Mouse (Mus musculus): Measurements from ENCODE around the gene Ppp2r3a.

Gene Ppp2r3a

GRCm38 (mm10) chr9:101152872-101153271 lies 98.7 kb downstream of the Ppp2r3a start:
- DNase-seq (ENCODE audit: low spot score) = no peak

DNA sequence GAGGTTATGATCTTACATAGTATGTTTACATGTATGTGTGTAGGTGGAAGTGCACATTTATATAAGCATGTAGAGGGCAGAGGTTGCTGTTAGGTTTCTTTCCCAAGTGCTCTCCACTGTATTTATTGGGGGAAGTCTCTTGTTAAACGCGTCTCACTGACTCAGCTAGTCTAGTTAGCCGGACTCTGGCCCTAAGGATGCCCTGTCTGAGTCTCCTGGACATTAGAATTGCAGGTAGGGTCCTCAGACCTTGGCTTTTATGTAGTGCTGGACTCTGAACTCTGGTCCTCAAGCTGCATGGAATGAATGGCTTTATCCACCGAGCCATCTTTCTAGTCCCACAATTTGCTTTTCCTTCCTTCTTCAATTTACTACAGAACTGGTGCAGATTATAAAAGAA lies 108.0 kb downstream of the Ppp2r3a start:
- DNase-seq (ENCODE audit: low spot score) = peak; percentile 0

DNA sequence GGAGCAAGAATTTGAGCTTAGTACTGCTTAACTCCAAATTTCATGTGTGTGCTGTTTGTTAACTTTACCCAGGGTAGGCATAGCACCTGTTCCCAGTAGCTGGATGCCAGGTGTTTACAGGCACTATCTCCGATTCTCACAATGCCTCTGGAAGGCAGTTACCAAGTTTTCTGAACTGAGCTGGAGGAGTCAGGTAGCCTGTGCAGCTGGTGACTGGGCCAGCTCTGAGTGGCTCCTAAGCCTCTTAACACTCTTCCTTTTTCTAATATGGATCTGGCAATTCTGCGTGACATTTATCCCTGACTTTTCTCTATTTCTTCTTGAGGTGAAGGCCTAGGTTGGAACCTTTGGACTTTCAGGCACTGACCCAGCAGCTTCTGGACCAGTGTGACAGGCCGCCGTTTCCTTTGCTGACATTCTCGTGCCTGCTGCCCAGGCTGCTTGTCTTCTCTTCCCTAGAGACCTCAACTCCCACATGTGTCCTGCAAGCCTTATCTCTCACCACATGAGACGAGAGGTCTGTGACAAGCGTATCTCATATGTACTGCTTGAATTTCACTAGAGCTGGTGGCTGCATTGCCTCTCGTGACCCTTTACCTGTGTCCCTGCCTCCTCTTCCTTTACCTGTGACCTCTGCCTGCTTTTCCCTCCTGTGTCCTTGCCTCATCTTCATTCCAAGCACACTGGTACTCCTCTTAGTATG lies 137.3 kb downstream of the Ppp2r3a start:
- DNase-seq (ENCODE audit: low spot score) = no peak

- DNase-seq (ENCODE audit: low spot score) = no peak
Observed at GRCm38 (mm10) chr9:101113317-101113716, 138.3 kb downstream of the Ppp2r3a start.

DNA sequence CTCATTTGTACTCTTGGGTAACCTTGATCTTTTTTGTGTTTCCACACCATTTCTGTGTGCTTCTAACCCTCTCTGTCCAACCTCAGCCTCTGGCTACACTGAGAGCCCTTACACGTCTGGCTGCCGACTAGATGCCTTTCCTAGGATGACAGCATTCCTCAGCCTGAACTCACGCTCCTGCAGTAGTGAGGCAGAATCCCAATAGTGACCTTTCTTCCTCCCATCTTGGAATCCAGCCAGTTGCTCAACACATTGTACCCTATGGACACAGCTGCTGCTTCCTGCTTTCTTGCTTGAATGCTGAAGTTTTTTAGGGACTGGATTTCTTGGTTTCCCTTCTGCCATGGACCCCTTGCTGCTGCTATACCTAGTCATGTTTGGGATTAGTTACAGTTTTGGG lies 141.6 kb downstream of the Ppp2r3a start:
- no peak for DNase-seq (ENCODE audit: low spot score)

DNA sequence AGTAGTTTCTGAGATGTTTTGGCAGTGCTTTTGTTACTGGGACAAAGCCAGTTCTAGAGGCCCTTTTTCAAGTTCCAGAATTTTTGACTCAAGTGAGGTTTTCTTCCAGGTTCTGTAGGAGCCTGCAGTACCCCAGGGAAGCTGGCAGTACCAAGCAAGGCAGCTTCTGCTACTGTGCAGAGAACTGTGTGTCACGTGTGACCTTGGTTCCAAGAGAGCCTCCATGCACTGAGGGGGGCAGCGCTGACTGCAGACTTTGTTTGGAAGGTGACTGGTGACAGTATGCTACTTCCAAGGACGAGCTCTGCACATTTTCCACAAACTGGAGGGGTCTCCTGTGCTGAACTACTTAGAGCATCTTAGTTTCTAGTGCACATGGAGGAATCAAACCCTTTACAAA lies 144.2 kb downstream of the Ppp2r3a start:
- DNase-seq (ENCODE audit: low spot score) = no peak

- no peak for DNase-seq (ENCODE audit: low spot score)
Observed at GRCm38 (mm10) chr9:101105735-101106134, 145.9 kb downstream of the Ppp2r3a start.

DNA sequence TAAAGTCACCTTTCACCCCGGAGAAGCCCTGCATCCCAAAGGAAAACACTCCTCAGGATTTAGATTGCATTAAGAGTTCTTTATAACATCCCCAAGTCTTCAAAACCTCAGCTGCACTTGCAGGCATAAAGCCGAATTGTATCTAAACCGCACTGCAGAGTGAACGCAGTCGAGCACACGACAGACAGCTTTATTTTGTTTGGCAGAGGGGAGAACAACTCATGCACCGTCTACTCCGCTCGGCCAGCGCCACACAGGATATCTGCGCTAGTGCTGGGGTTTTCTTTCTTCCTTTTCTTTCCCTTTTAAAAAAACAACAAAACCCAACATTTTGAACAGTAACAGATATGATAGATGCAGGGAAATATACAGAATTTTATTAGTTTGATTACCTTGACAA lies 146.7 kb downstream of the Ppp2r3a start:
- no peak for DNase-seq (ENCODE audit: low spot score)

- DNase-seq (ENCODE audit: low spot score) = no peak
Observed at GRCm38 (mm10) chr9:101102288-101102687, 149.3 kb downstream of the Ppp2r3a start.

GRCm38 (mm10) chr9:101101547-101101946 lies 150.0 kb downstream of the Ppp2r3a start:
- no peak for DNase-seq (ENCODE audit: low spot score)

GRCm38 (mm10) chr9:101100163-101100562 lies 151.4 kb downstream of the Ppp2r3a start:
- no peak for DNase-seq (ENCODE audit: low spot score)

DNA sequence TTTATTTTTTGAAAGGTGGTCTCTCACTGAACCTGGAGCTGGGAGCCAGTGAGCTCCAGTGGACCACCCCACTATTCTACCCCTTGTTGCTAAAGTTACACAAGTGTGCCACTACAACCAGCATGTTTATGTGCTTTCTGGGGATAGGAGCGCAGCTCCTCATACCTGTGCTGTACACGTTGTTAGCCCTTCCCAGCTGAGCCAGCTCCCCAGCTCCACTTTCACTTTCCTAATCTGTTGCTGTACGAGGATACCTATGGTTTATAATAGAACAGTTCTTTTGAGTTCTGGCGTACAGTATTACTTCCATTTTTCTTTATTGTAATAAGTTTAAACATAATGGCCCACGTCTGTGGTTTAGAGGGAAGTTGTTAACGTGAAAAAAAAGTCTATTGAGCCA lies 152.2 kb downstream of the Ppp2r3a start:
- DNase-seq (ENCODE audit: low spot score) = no peak

- no peak for DNase-seq (ENCODE audit: low spot score)
Observed at GRCm38 (mm10) chr9:101097542-101097941, 154.1 kb downstream of the Ppp2r3a start.

DNA sequence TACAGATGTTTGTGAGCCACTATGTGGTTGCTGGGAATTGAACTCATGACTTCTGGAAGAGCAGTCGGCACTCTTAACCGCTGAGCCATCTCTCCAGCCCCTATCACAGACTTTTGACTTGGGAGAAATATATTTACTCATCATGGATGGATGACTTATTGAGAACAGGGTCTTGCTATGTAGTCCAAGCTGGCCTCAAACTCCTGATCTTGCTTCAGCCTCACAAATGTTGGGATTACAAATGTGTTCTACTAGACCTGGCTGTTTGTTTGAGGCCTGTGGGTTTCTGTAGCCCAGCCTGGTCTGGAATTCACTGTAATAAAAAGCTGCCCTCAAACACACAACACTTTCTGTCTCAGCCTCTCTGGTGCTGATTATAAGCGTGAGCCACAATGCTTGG lies 155.1 kb downstream of the Ppp2r3a start:
- no peak for DNase-seq (ENCODE audit: low spot score)

- DNase-seq (ENCODE audit: low spot score) = no peak
Observed at GRCm38 (mm10) chr9:101095425-101095824, 156.2 kb downstream of the Ppp2r3a start.

GRCm38 (mm10) chr9:101083728-101084127 lies 167.9 kb downstream of the Ppp2r3a start:
- no peak for DNase-seq (ENCODE audit: low spot score)

DNA sequence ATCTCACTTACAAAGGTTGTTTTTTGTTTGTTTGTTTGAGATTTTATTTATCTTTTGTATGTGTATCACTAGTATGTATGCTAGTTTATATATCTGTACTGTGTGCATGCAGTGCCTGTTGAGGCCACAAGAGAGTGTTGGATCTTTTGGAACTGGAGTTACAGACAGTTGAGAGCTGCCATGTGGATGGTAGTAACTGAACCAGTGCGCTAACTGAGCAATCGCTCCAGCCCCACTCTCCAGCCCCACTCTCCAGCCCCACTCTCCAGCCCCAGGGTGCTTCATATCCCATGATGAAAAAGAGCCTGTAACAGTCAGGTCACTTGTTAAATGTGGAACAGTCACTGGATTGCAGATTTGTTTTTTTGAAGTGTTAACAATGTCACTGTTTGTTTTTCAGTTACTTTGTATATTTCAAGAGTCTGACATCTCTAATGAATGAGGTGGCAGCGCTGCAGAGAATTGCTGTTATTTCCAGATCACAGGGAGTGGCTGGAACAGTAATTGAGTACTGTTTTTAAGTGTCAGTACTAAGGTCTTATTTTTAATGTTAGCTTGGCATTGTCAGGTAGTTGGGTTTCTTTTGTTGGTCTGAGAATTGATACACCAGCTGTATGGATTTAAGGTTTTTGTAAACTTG lies 171.4 kb downstream of the Ppp2r3a start:
- DNase-seq (ENCODE audit: low spot score) = no peak

- DNase-seq (ENCODE audit: low spot score) = no peak
Observed at GRCm38 (mm10) chr9:101078579-101078978, 173.0 kb downstream of the Ppp2r3a start.

- no peak for DNase-seq (ENCODE audit: low spot score)
Observed at GRCm38 (mm10) chr9:101077486-101077885, 174.1 kb downstream of the Ppp2r3a start.

DNA sequence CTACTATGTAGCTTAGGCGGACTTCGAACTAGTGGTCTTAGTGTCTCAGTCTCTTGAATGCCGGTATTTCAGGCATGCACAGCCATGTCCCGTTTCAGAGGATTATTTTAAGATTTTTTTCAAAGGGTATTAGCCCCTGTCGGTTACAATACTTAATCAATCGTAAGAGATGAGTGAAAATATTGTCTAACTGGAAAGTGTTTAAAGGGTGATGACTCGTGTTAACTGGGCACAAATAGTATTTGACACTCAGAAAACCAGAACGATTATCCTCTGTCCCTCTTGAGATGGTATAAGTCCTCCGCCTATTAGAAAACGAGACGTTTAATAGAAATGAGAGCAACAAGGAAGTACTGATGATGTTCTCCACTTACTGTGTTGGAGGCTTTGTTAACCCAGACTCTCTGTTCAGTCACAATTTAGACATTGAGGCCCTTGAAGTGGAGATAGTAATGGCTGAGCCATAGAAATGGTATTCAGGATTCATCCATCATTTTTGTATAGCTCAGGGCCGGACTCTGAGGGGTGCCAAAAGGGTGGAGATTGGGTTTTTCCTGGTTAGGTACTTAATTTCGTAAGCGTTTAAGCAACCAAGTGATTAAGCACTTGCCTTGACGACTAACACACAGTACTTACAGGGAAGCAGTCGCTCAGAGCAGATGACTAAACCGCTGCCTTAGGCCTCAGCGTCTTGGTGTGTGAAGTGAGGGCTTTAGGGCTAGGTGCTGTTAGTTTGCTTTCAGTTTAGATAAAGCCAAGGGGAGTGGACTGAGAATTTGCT lies 175.3 kb downstream of the Ppp2r3a start:
- DNase-seq (ENCODE audit: low spot score) = no peak

DNA sequence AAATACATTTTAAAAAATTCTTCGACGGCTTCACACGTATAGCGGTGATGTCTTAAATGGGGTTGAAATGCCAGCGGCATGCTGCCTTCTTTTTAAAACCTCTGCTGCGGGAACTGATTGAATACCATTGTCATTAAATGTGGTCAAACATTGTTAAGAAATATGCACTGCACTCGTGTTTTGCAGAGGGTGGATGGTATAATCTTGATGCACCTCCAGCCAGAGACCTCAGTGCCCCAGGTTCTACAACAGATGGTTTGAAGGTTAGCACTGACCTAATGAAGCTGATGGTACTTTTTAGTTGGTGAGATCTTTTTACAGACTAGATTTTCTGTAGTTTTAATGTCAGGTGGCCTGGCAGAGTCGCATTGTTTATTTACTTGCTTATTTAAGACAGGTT lies 175.9 kb downstream of the Ppp2r3a start:
- no peak for DNase-seq (ENCODE audit: low spot score)

GRCm38 (mm10) chr9:101075091-101075581 lies 176.5 kb downstream of the Ppp2r3a start:
- no peak for DNase-seq (ENCODE audit: low spot score)
